Mouse (Mus musculus) intestine, embryonic 15.5 days (tissue): ENCODE measurements at regions not wholly inside any gene's neighbourhood (a gene's known extent, or its start where the extent isn't known, plus 50 kb on each side); places are given as distances from the start of the nearest gene placed in this dataset.

Experiments
- ATAC-seq: fragments of 200-750 bp; cut with Nextera tagmentation; 2 replicates; pipeline ENCODE4 v1.8.0; 2017; ENCODE audit warnings: moderate TSS enrichment, moderate library complexity
- H3K27ac ChIP-seq: fragments of 300-500 bp; sonication (generic); 2 replicates; pipeline ENCODE4 v1.5.1; 2015; ENCODE audit warnings: mild to moderate bottlenecking, inconsistent platforms
- H3K27me3 ChIP-seq: fragments of 300-500 bp; sonication (generic); replicated peaks from 2 replicates; pipeline ENCODE4 v1.6.1; 2015; ENCODE audit warnings: inconsistent platforms
- H3K36me3 ChIP-seq: fragments of 300-500 bp; sonication (generic); 2 replicates; pipeline ENCODE4 v1.6.1; 2015; ENCODE audit warnings: inconsistent platforms
- H3K4me1 ChIP-seq: fragments of 300-500 bp; sonication (generic); replicated peaks from 2 replicates; pipeline ENCODE4 v1.6.1; 2015; ENCODE audit warnings: inconsistent platforms
- H3K4me2 ChIP-seq: fragments of 300-500 bp; sonication (generic); replicated peaks from 2 replicates; pipeline ENCODE4 v1.6.1; 2015; ENCODE audit warnings: mild to moderate bottlenecking, inconsistent platforms
- H3K4me3 ChIP-seq: fragments of 300-500 bp; sonication (generic); replicated peaks from 2 replicates; pipeline ENCODE4 v1.5.1; 2015; ENCODE audit warnings: inconsistent platforms
- H3K9ac ChIP-seq: fragments of 300-500 bp; sonication (generic); 2 replicates; pipeline ENCODE4 v1.6.1; 2015; ENCODE audit warnings: inconsistent platforms
- H3K9me3 ChIP-seq: fragments of 300-500 bp; sonication (generic); 2 replicates; pipeline ENCODE4 v1.6.1; 2016; ENCODE audit warnings: inconsistent platforms
- WGBS: fragments of 180-500 bp; shearing (Covaris S2); methylation state at CpG from one replicate; pipeline ENCODE4 v1.1.7; 2015; 5-methylcytosine and 5-hydroxymethylcytosine counted together

GRCm38 (mm10) chr2:47879071-47879470, 934.8 kb upstream of the Acvr2a start:
- Histone ChIP-seq H3K9ac (no peak overlapping the region), H3K27ac (no peak overlapping the region), H3K4me2 (no peak overlapping the region), H3K4me3 (no peak overlapping the region), H3K27me3 (no peaks in the 10 kb centered on the region), H3K4me1 (no peaks in the 10 kb centered on the region), H3K9me3 (no peaks in the 10 kb centered on the region), H3K36me3 (no peaks in the 10 kb centered on the region)
- 93% methylated on average over 2 of the region's 2 CpGs for WGBS
- ATAC-seq, result no peak

DNA sequence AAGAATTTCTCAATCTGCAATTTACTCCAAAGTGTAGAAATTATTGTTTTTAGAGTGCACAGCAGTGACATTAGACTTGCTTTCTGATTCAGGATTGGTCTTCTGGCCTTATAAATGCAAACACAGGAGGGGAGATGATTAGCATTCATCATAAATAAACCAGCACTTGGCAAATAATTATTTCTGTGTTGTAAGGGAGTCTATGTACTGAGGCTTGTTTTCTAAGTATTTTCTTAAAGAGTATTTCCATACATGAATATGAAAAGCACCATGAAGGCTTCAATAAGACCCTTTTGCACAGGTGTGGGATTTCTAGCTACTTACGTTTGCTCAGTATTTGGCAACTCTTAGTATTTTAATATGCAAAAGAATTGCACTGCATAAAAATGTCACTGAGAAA, 934.1 kb upstream of the Acvr2a start:
- Histone ChIP-seq H3K36me3 (no peaks in the 10 kb centered on the region), H3K4me1 (no peaks in the 10 kb centered on the region), H3K4me2 (no peak overlapping the region), H3K9ac (no peak overlapping the region), H3K27ac (no peak overlapping the region), H3K27me3 (no peaks in the 10 kb centered on the region), H3K9me3 (no peaks in the 10 kb centered on the region), H3K4me3 (no peak overlapping the region)
- ATAC-seq, result no peak
- 95% methylated on average over 1 of the region's 1 CpGs for WGBS

DNA sequence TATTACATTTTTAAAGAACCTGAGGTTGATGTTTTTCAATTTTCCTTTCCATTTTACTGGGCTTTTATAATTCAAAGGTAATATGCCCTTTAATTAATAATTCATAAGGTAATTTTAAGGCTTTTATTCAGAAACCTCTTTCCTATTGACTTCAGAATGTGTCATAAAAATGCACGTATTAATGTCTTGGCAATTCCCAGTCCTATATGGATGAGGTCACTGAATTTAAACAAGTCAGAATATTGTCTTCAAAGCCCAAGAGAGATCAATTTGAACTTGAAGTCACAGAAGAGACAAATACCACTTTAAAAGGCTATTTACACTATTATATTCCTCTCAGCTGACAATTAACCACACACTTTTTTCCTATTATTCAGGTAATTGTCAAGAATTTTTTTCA, 925.7 kb upstream of the Acvr2a start:
- no peaks in the 10 kb centered on the region for H3K4me1 ChIP-seq
- H3K27me3 ChIP-seq, result no peaks in the 10 kb centered on the region
- ATAC-seq, result no peak
- WGBS, result 75% methylated on average over 1 of the region's 1 CpGs
- H3K4me2 ChIP-seq, result no peak overlapping the region
- H3K27ac ChIP-seq, result no peak overlapping the region
- no peak overlapping the region for H3K9ac ChIP-seq
- H3K36me3 ChIP-seq, result no peaks in the 10 kb centered on the region
- no peak overlapping the region for H3K4me3 ChIP-seq
- H3K9me3 ChIP-seq, result no peaks in the 10 kb centered on the region

- no peak for ATAC-seq
- no peak overlapping the region for H3K4me3 ChIP-seq
- 61% methylated on average over 1 of the region's 1 CpGs for WGBS
- H3K27me3 ChIP-seq, result no peaks in the 10 kb centered on the region
- H3K27ac ChIP-seq, result no peak overlapping the region
- no peaks in the 10 kb centered on the region for H3K36me3 ChIP-seq
- no peaks in the 10 kb centered on the region for H3K4me1 ChIP-seq
- H3K4me2 ChIP-seq, result no peak overlapping the region
- no peaks in the 10 kb centered on the region for H3K9me3 ChIP-seq
- H3K9ac ChIP-seq, result no peak overlapping the region
Observed at GRCm38 (mm10) chr2:47891366-47891765, 922.5 kb upstream of the Acvr2a start.

GRCm38 (mm10) chr2:47892879-47893278, 921.0 kb upstream of the Acvr2a start:
- Histone ChIP-seq H3K9ac (no peak overlapping the region), H3K4me2 (no peak overlapping the region), H3K4me3 (no peak overlapping the region), H3K4me1 (no peaks in the 10 kb centered on the region), H3K9me3 (no peaks in the 10 kb centered on the region), H3K27ac (no peak overlapping the region), H3K27me3 (no peaks in the 10 kb centered on the region), H3K36me3 (no peaks in the 10 kb centered on the region)
- WGBS, result 70% methylated on average over 2 of the region's 2 CpGs
- no peak for ATAC-seq

- no peaks in the 10 kb centered on the region for H3K36me3 ChIP-seq
- H3K27ac ChIP-seq, result no peak overlapping the region
- no peak for ATAC-seq
- H3K9ac ChIP-seq, result no peak overlapping the region
- no peak overlapping the region for H3K4me3 ChIP-seq
- no peaks in the 10 kb centered on the region for H3K4me1 ChIP-seq
- no peaks in the 10 kb centered on the region for H3K9me3 ChIP-seq
- no peak overlapping the region for H3K4me2 ChIP-seq
- H3K27me3 ChIP-seq, result no peaks in the 10 kb centered on the region
Observed at GRCm38 (mm10) chr2:47894806-47895205, 919.1 kb upstream of the Acvr2a start.

GRCm38 (mm10) chr2:47914270-47914669, 899.6 kb upstream of the Acvr2a start:
- no peaks in the 10 kb centered on the region for H3K36me3 ChIP-seq
- no peak overlapping the region for H3K4me3 ChIP-seq
- H3K27ac ChIP-seq, result no peak overlapping the region
- 59% methylated on average over 1 of the region's 1 CpGs for WGBS
- no peak for ATAC-seq
- no peak overlapping the region for H3K4me2 ChIP-seq
- H3K27me3 ChIP-seq, result no peaks in the 10 kb centered on the region
- no peaks in the 10 kb centered on the region for H3K4me1 ChIP-seq
- H3K9ac ChIP-seq, result no peak overlapping the region
- no peaks in the 10 kb centered on the region for H3K9me3 ChIP-seq

DNA sequence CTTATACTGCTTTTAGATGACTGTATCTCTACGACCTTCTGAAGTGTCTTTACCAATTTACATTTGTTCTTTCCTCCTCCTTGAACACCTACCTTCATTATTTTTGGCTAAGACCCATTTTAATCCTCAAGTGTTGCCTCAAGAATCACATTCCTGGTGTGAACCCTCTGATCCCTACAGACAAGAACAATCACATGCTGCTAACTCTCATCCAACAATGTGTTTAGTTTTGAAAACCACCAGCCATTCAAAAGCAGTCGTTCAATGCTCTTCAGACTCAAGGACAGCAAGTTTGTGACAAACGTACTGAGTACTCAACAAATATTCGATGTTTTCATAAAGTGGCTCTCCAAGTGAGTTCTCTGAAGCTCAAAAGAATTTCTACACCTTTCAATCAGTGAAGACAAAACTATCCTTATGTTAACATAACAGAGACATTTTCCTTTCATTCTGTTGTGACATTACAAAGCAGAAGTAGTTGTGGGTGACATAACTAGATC, 898.9 kb upstream of the Acvr2a start:
- Histone ChIP-seq H3K27me3 (no peaks in the 10 kb centered on the region), H3K9ac (no peak overlapping the region), H3K4me2 (no peak overlapping the region), H3K36me3 (no peaks in the 10 kb centered on the region), H3K9me3 (no peaks in the 10 kb centered on the region), H3K4me3 (no peak overlapping the region), H3K27ac (no peak overlapping the region), H3K4me1 (no peaks in the 10 kb centered on the region)
- ATAC-seq, result no peak
- WGBS, result 81% methylated on average over 4 of the region's 4 CpGs

DNA sequence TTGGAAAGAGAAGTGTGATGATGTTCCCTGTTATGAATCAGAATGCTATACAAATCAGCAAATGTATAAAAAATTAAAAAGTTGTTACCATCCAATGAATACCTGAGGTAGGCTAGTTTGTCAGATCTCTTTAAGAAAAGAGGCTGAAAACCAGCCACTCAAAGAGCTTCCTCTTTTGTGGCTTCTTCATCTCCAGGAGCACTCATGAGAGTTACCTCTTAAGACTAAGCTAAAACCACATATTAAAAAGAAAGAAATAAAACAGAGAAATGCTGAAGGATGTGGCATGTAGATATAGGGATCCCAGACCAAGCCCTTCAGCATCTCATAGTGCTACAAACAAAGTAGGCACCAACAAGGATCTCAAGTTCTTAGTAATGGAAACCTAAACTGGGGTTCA, 890.9 kb upstream of the Acvr2a start:
- Histone ChIP-seq H3K4me3 (no peak overlapping the region), H3K4me1 (no peaks in the 10 kb centered on the region), H3K9me3 (no peaks in the 10 kb centered on the region), H3K4me2 (no peak overlapping the region), H3K27ac (no peak overlapping the region), H3K9ac (no peak overlapping the region), H3K36me3 (no peaks in the 10 kb centered on the region), H3K27me3 (no peaks in the 10 kb centered on the region)
- no peak for ATAC-seq

DNA sequence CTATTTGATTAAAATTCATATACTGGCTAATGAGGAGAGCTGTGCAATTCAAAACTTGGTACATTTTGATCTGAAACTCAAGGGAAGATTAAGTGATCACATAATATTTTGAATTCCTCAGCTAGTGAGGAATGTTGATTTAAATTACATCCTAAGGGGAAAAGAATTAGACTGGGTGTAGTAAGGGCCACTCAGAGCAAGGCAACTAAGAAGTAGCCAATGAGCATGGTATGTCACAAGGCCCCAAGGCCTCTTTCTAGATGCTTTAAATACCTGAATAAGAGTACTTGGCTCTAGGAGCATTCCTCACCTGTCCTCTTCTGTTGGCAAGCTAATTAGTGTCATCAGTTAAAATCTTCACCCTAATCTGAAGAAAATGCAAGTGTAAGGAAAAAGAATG, 887.3 kb upstream of the Acvr2a start:
- no peaks in the 10 kb centered on the region for H3K4me1 ChIP-seq
- H3K27me3 ChIP-seq, result no peaks in the 10 kb centered on the region
- no peak for ATAC-seq

GRCm38 (mm10) chr2:47945061-47945460, 868.8 kb upstream of the Acvr2a start:
- no peaks in the 10 kb centered on the region for H3K36me3 ChIP-seq
- ATAC-seq, result no peak

More for the DNA sequence above, 887.3 kb upstream of the Acvr2a start:
- H3K9me3 ChIP-seq, result no peaks in the 10 kb centered on the region
- H3K4me3 ChIP-seq, result no peak overlapping the region
- H3K9ac ChIP-seq, result no peak overlapping the region
- no peak overlapping the region for H3K4me2 ChIP-seq
- no peak overlapping the region for H3K27ac ChIP-seq
- no peaks in the 10 kb centered on the region for H3K36me3 ChIP-seq

DNA sequence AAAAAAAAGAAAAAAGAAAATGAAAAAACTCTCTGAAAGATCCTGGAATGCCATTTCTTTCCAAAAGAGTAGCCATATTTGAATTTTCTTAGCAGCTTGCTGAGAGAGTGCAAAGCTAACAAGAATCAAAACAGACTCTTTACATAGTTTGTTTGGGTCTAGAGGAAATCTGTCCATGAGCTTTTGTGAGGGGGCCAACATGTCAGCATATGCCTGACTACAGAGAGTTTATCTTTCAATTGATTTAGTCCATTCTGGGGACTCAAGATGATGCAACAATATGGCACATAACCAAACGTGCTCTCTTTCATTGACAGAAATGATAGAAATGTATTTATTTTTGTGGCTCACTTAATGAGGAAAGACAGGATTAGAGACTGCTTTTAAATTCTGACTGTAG, 822.8 kb upstream of the Acvr2a start:
- no peak overlapping the region for H3K27ac ChIP-seq
- WGBS, result 41% methylated on average over 1 of the region's 1 CpGs
- ATAC-seq, result no peak
- no peak overlapping the region for H3K4me2 ChIP-seq
- no peaks in the 10 kb centered on the region for H3K9me3 ChIP-seq
- no peaks in the 10 kb centered on the region for H3K36me3 ChIP-seq
- no peaks in the 10 kb centered on the region for H3K27me3 ChIP-seq
- H3K9ac ChIP-seq, result no peak overlapping the region
- H3K4me1 ChIP-seq, result no peaks in the 10 kb centered on the region
- H3K4me3 ChIP-seq, result no peak overlapping the region

More at GRCm38 (mm10) chr2:47945061-47945460, 868.8 kb upstream of the Acvr2a start:
- Histone ChIP-seq H3K9me3 (no peaks in the 10 kb centered on the region), H3K4me2 (no peak overlapping the region), H3K27ac (no peak overlapping the region), H3K4me3 (no peak overlapping the region), H3K27me3 (no peaks in the 10 kb centered on the region), H3K4me1 (no peaks in the 10 kb centered on the region), H3K9ac (no peak overlapping the region)

DNA sequence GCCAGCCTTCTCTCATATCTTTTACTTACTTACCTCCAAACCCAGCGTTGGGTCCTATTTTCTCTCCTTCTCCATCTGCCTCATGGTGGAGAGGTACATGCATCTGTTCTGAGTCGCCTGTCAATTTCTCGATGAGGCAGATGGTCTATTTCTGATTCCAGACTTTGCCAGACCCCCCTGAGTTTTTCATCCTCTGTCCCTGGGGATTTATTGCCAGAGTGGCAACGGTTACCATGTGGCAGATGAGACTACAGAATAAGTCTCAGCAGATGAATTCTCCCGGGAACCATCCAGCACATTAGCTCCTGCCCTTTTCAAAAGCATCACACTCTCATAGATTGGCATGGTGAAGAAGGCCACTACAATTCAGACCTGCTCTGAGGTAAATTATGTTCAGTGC, 819.7 kb upstream of the Acvr2a start:
- no peak for ATAC-seq
- Histone ChIP-seq H3K9me3 (no peaks in the 10 kb centered on the region), H3K27me3 (no peaks in the 10 kb centered on the region), H3K4me3 (no peak overlapping the region), H3K27ac (no peak overlapping the region), H3K36me3 (no peaks in the 10 kb centered on the region), H3K4me1 (no peaks in the 10 kb centered on the region), H3K9ac (no peak overlapping the region), H3K4me2 (no peak overlapping the region)
- 84% methylated on average over 5 of the region's 5 CpGs for WGBS

GRCm38 (mm10) chr2:48001230-48001629, 812.7 kb upstream of the Acvr2a start:
- Histone ChIP-seq H3K36me3 (no peaks in the 10 kb centered on the region), H3K4me1 (no peaks in the 10 kb centered on the region), H3K4me2 (no peak overlapping the region), H3K9ac (no peak overlapping the region), H3K27ac (no peak overlapping the region), H3K9me3 (no peaks in the 10 kb centered on the region), H3K4me3 (no peak overlapping the region), H3K27me3 (no peaks in the 10 kb centered on the region)
- 89% methylated on average over 6 of the region's 6 CpGs for WGBS
- ATAC-seq, result no peak
